Mouse (Mus musculus) urinary bladder, postnatal 25 days (tissue): Measurements from ENCODE around the gene Tmem131l.

ENCODE experiments used
- DNase-seq: peaks from one replicate; pipeline ENCODE4 v3.0.0; 2022; ENCODE audit warnings: low spot score

Tmem131l gene

GRCm38 (mm10) chr3:84046206-84046605 lies 6.2 kb upstream of the Tmem131l start:
- DNase-seq, result no peak

GRCm38 (mm10) chr3:84041739-84042138 lies 1.8 kb upstream of the Tmem131l start:
- no peak for DNase-seq

- DNase-seq, result peak; percentile 38
Measured at GRCm38 (mm10) chr3:84040476-84041082, 604 bp upstream of the Tmem131l start.

GRCm38 (mm10) chr3:84038981-84039645 lies 862 bp downstream of the Tmem131l start:
- peak; percentile 27 for DNase-seq

GRCm38 (mm10) chr3:84038126-84038525 lies 1.8 kb downstream of the Tmem131l start:
- no peak for DNase-seq

GRCm38 (mm10) chr3:84037536-84037935 lies 2.4 kb downstream of the Tmem131l start:
- no peak for DNase-seq

- DNase-seq, result no peak
Measured at GRCm38 (mm10) chr3:84036866-84037265, 3.1 kb downstream of the Tmem131l start.

- DNase-seq, result no peak
Measured at GRCm38 (mm10) chr3:84035728-84036364, 4.1 kb downstream of the Tmem131l start.

GRCm38 (mm10) chr3:84034115-84034780 lies 5.7 kb downstream of the Tmem131l start:
- no peak for DNase-seq

GRCm38 (mm10) chr3:84032933-84033730 lies 6.8 kb downstream of the Tmem131l start:
- DNase-seq, result no peak

GRCm38 (mm10) chr3:84032419-84032818 lies 7.6 kb downstream of the Tmem131l start:
- DNase-seq, result no peak

- DNase-seq, result no peak
Measured at GRCm38 (mm10) chr3:84031216-84031615, 8.8 kb downstream of the Tmem131l start.

- DNase-seq, result no peak
Measured at GRCm38 (mm10) chr3:84028968-84029367, 11.0 kb downstream of the Tmem131l start.

- no peak for DNase-seq
Measured at GRCm38 (mm10) chr3:84027691-84028159, 12.2 kb downstream of the Tmem131l start.

GRCm38 (mm10) chr3:84024512-84025072 lies 15.4 kb downstream of the Tmem131l start:
- DNase-seq, result no peak

- DNase-seq, result peak; percentile 15
Measured at GRCm38 (mm10) chr3:84022723-84023122, 17.3 kb downstream of the Tmem131l start.

- DNase-seq, result no peak
Measured at GRCm38 (mm10) chr3:84022201-84022584, 17.8 kb downstream of the Tmem131l start.

- peak; percentile 22 for DNase-seq
Measured at GRCm38 (mm10) chr3:84021217-84022200, 18.5 kb downstream of the Tmem131l start.

- DNase-seq, result no peak
Measured at GRCm38 (mm10) chr3:84020528-84020927, 19.4 kb downstream of the Tmem131l start.

GRCm38 (mm10) chr3:84015484-84016016 lies 24.4 kb downstream of the Tmem131l start:
- no peak for DNase-seq
